Comparison of ENCODE assay signal across 35 mouse cellular contexts in genomic region chr13:43778971-43779370, GRCm38 (mm10). TPM values are rescaled to one million over a fixed set of nuclear protein-coding genes. Genes with fewer than 3 reads are reported as not detected.
A peak's percentile ranks its signal among the peaks of the same experiment; 100 is the strongest.
DNase-seq lines count a peak whose midpoint lies in the region; ATAC-seq and TF ChIP-seq lines count a peak whose summit lies in the region.
"Had no signal": no experiment of that assay in that cellular context is flagged by ENCODE, and none has a peak within 500 bp of the region (broad histone marks: within the 10 kb centered on the region; RNA-seq: fewer than 3 reads in every experiment).

No protein-coding gene starts in this region.

- H3K4me1 ChIP-seq in lung, postnatal 0 days (ENCODE audit: insufficient read depth, low read depth, low read length): peaks cover 3% of the 10 kb centered on the region; the same call in 1 of the 2 replicates
- H3K4me1 ChIP-seq in CH12.LX (ENCODE audit: control insufficient read depth in 1 of 2, insufficient read depth in 2 of 2): peaks cover 37 to 68% of the 10 kb centered on the region in 2 experiments
- H3K4me1 ChIP-seq: liver, embryonic 15.5 days had no signal

- H3K36me3 ChIP-seq in lung, postnatal 0 days (ENCODE audit: insufficient read depth, low read length): no peaks in the 10 kb centered on the region
- H3K36me3 ChIP-seq in CH12.LX (replicated peaks in 1 of 2; ENCODE audit: control insufficient read depth in 1 of 2, insufficient read depth in 1 of 2, low read length in 1 of 2): no peaks in the 10 kb centered on the region
- H3K36me3 ChIP-seq: embryonic facial prominence, embryonic 15.5 days; forebrain, embryonic 15.5 days; heart, embryonic 13.5 days; hindbrain, embryonic 10.5 days; intestine, embryonic 15.5 days; limb, embryonic 12.5 days; liver, embryonic 15.5 days had no signal

- no peak for TF ChIP-seq CTCF in lung, postnatal 0 days (IDR thresholded peaks at IDR 0.05)
- no peak for TF ChIP-seq CTCF in CH12.LX (conservative IDR thresholded peaks at IDR 0.05 in 1 of 2, IDR thresholded peaks at IDR 0.05 in 1 of 2; ENCODE audit: low read depth in 2 of 2, low read length in 2 of 2)

- no peaks in the 10 kb centered on the region for H3K79me2 ChIP-seq in CH12.LX (replicated peaks; ENCODE audit: control insufficient read depth, extremely low read depth, insufficient read depth, poor library complexity, severe bottlenecking)

- no peak overlapping the region for H3K4me3 ChIP-seq in lung, postnatal 0 days (ENCODE audit: low read depth, low read length)
- H3K4me3 ChIP-seq in CH12.LX (replicated peaks in 1 of 3; ENCODE audit: low read depth in 2 of 3, low read length in 2 of 3, poor library complexity in 1 of 3): no peak overlapping the region
- H3K4me3 ChIP-seq: embryonic facial prominence, embryonic 15.5 days; forebrain, embryonic 15.5 days; heart, embryonic 13.5 days; hindbrain, embryonic 10.5 days; intestine, embryonic 15.5 days; limb, embryonic 12.5 days; liver, embryonic 15.5 days; myocyte had no signal

- dilution Hi-C loops in CH12.LX (cut with MboI; ENCODE audit: extremely low pct_ligation_motif_present, extremely low pct_unique_long_range_greater_than_20kb, low sequenced_read_pairs): no loop called here

- no peak for ATAC-seq in lung, postnatal 0 days
- ATAC-seq in granulocyte monocyte progenitor cell, adult 5-6 weeks (replicated peaks; ENCODE audit: poor library complexity, severe bottlenecking): 0 out of 2 replicates have a peak, but pooled peaks have one; percentile 23
- ATAC-seq: activated CD4-positive, CD25-positive, alpha-beta regulatory T cell, adult 4 months; forebrain, embryonic 15.5 days; hindbrain, embryonic 16.5 days; intestine, embryonic 15.5 days; midbrain, embryonic 16.5 days had no signal

- no peaks in the 10 kb centered on the region for H3K9me3 ChIP-seq in lung, postnatal 0 days (ENCODE audit: low read length)
- H3K9me3 ChIP-seq in CH12.LX (replicated peaks; ENCODE audit: low read length): no peaks in the 10 kb centered on the region
- H3K9me3 ChIP-seq: embryonic facial prominence, embryonic 15.5 days; forebrain, embryonic 15.5 days; heart, embryonic 13.5 days; hindbrain, embryonic 10.5 days; intestine, embryonic 15.5 days; limb, embryonic 12.5 days; liver, embryonic 15.5 days had no signal

- in situ Hi-C loops in CH12.LX (cut with MboI; ENCODE audit: low pct_ligation_motif_present, low pct_unique_long_range_greater_than_20kb, low sequenced_read_pairs): no loop called here

- no peak for TF ChIP-seq RAD21 in CH12.LX (IDR thresholded peaks at IDR 0.05; ENCODE audit: low read depth, low read length)

- H3K9ac ChIP-seq in lung, postnatal 0 days (replicated peaks; ENCODE audit: low read depth): no peak overlapping the region
- peak overlapping the region; percentile 69; the same call in 1 of the 2 replicates for H3K9ac ChIP-seq in CH12.LX (ENCODE audit: insufficient read depth, low read depth)
- H3K9ac ChIP-seq: embryonic facial prominence, embryonic 15.5 days; forebrain, embryonic 15.5 days; heart, embryonic 13.5 days; intestine, embryonic 15.5 days; limb, embryonic 12.5 days; liver, embryonic 15.5 days; lung, embryonic 14.5 days had no signal

- TF ChIP-seq POLR2A in CH12.LX (IDR thresholded peaks at IDR 0.05; ENCODE audit: low read depth, low read length): no peak

- H3K27me3 ChIP-seq in lung, postnatal 0 days (replicated peaks; ENCODE audit: insufficient read depth, low read length): no peaks in the 10 kb centered on the region
- H3K27me3 ChIP-seq in CH12.LX (replicated peaks): no peaks in the 10 kb centered on the region
- H3K27me3 ChIP-seq: intestine, embryonic 15.5 days had no signal

- 50% methylated on average over 4 of the region's 4 CpGs for WGBS in lung, postnatal 0 days

- no peak for TF ChIP-seq EP300 in lung, postnatal 0 days (IDR thresholded peaks at IDR 0.05)
- peak; percentile 85 for TF ChIP-seq EP300 in CH12.LX (IDR thresholded peaks at IDR 0.05; ENCODE audit: low read length)

- DNase-seq in lung, postnatal 36 days: peak; percentile 50
- DNase-seq in lung, postnatal 0 days (ENCODE audit: low spot score): no peak
- DNase-seq in CH12.LX (ENCODE audit: extremely low read depth): peak; percentile 63
- DNase-seq in c-Kit-positive CD71-positive TER-119-positive erythroid progenitor cells, embryonic 14.5 days (ENCODE audit: low spot score): no peak
- DNase-seq in retina, embryonic 14.5 days (ENCODE audit: low spot score): no peak
- DNase-seq in gastrocnemius, postnatal 14 days: no peak
- no peak for DNase-seq in cerebellum, adult 9-11 months
- DNase-seq: adrenal gland, adult 2 months; adrenal gland, postnatal 36 days; cerebellum, adult 11 months; cerebellum, adult 9-10 months; gastrocnemius, postnatal 36 days; heart, postnatal 10 days; kidney, adult 2 months; right cerebral cortex, adult 18-20 months; spleen, adult 18-20 months; thymus, adult 18-20 months; thymus, postnatal 25 days had no signal

- H3K4me2 ChIP-seq in lung, postnatal 0 days (replicated peaks; ENCODE audit: low read depth, low read length): no peak overlapping the region
- peak overlapping the region; percentile 90 for H3K4me2 ChIP-seq in CH12.LX (ENCODE audit: insufficient read depth, low read depth, poor library complexity, severe bottlenecking)
- H3K4me2 ChIP-seq: embryonic facial prominence, embryonic 15.5 days; forebrain, embryonic 15.5 days; heart, embryonic 13.5 days; intestine, embryonic 15.5 days; limb, embryonic 12.5 days; liver, embryonic 15.5 days; lung, embryonic 14.5 days; midbrain, embryonic 11.5 days had no signal

- intact Hi-C loops in gastrocnemius, postnatal 14 days (cut with DNase I; ENCODE audit: low total_unique reads): no loop called here

- no peak overlapping the region for H3K27ac ChIP-seq in lung, postnatal 0 days (ENCODE audit: low read length)
- H3K27ac ChIP-seq in CH12.LX (ENCODE audit: insufficient read depth, low read depth): peak overlapping the region; percentile 100
- H3K27ac ChIP-seq: embryonic facial prominence, embryonic 15.5 days; forebrain, embryonic 15.5 days; heart, embryonic 13.5 days; intestine, embryonic 15.5 days; kidney, postnatal 0 days; limb, embryonic 12.5 days; liver, embryonic 15.5 days; stomach, postnatal 0 days had no signal

TF ChIP-seq in CH12.LX, 34 proteins besides CTCF, POLR2A, EP300 and RAD21 (continues in another document):
- no peak for TF ChIP-seq USF1 (IDR thresholded peaks at IDR 0.05; ENCODE audit: low read depth, low read length)
- TF ChIP-seq E2F4 (IDR thresholded peaks at IDR 0.05; ENCODE audit: insufficient replicate concordance, low read depth, low read length): no peak
- TF ChIP-seq JUND (conservative IDR thresholded peaks at IDR 0.05; ENCODE audit: low read depth, low read length): no peak; the same call in 1 of the 2 replicates
- TF ChIP-seq SIN3A (IDR thresholded peaks at IDR 0.05; ENCODE audit: low read length): peak; percentile 37; the same call in 1 of the 2 replicates
- no peak for TF ChIP-seq RCOR1 (conservative IDR thresholded peaks at IDR 0.05; ENCODE audit: low read depth, low read length)
- TF ChIP-seq MYC (IDR thresholded peaks at IDR 0.05; ENCODE audit: low read depth, low read length): 0 out of 2 replicates have a peak, but pooled peaks have one; percentile 41
- TF ChIP-seq KAT2A (IDR thresholded peaks at IDR 0.05; ENCODE audit: insufficient replicate concordance, low read length): no peak
- no peak for TF ChIP-seq CHD2 (IDR thresholded peaks at IDR 0.05; ENCODE audit: low read length)
- no peak for TF ChIP-seq ZKSCAN1 (IDR thresholded peaks at IDR 0.05; ENCODE audit: borderline replicate concordance, low read depth, low read length)
- TF ChIP-seq PAX5 (IDR thresholded peaks at IDR 0.05; ENCODE audit: low read length): no peak
- no peak for TF ChIP-seq SMC3 (IDR thresholded peaks at IDR 0.05; ENCODE audit: low read depth, low read length)
- TF ChIP-seq MEF2A (IDR thresholded peaks at IDR 0.05; ENCODE audit: borderline replicate concordance, low read depth, low read length): peak; percentile 50; the same call in 1 of the 2 replicates
- TF ChIP-seq ELF1 (IDR thresholded peaks at IDR 0.05; ENCODE audit: low read depth, low read length): no peak
- no peak for TF ChIP-seq JUN (IDR thresholded peaks at IDR 0.05; ENCODE audit: insufficient read depth, low read depth, low read length)
- TF ChIP-seq GABPA (IDR thresholded peaks at IDR 0.05; ENCODE audit: insufficient replicate concordance, low read depth, low read length): no peak
- peak; percentile 66 for TF ChIP-seq IRF4 (IDR thresholded peaks at IDR 0.05; ENCODE audit: low read depth, low read length)
- TF ChIP-seq MXI1 (IDR thresholded peaks at IDR 0.05; ENCODE audit: low read depth, low read length): no peak; the same call in 1 of the 2 replicates
- no peak for TF ChIP-seq MAX (IDR thresholded peaks at IDR 0.05; ENCODE audit: low read length)
- TF ChIP-seq HCFC1 (IDR thresholded peaks at IDR 0.05; ENCODE audit: low read depth, low read length): no peak; the same call in 1 of the 2 replicates
- TF ChIP-seq TCF12 (IDR thresholded peaks at IDR 0.05; ENCODE audit: low read depth, low read length): peak; percentile 49; the same call in 1 of the 2 replicates
- TF ChIP-seq ZMIZ1 (IDR thresholded peaks at IDR 0.05; ENCODE audit: low read depth, low read length): no peak
- 0 out of 2 replicates have a peak, but pooled peaks have one; percentile 15 for TF ChIP-seq MAZ (IDR thresholded peaks at IDR 0.05; ENCODE audit: low read depth, low read length)
- no peak for TF ChIP-seq NRF1 (IDR thresholded peaks at IDR 0.05; ENCODE audit: low read depth, low read length)
- no peak for TF ChIP-seq UBTF (IDR thresholded peaks at IDR 0.05; ENCODE audit: low read depth, low read length)
- no peak for TF ChIP-seq NELFE (IDR thresholded peaks at IDR 0.05; ENCODE audit: low read depth, low read length)
- no peak for TF ChIP-seq USF2 (conservative IDR thresholded peaks at IDR 0.05; ENCODE audit: low read depth, low read length)
- TF ChIP-seq CHD1 (IDR thresholded peaks at IDR 0.05; ENCODE audit: low read depth, low read length): 0 out of 2 replicates have a peak, but pooled peaks have one; percentile 57
- TF ChIP-seq ETS1 (conservative IDR thresholded peaks at IDR 0.05; ENCODE audit: low read depth, low read length): peak; percentile 40
- no peak; the same call in 1 of the 2 replicates for TF ChIP-seq TBP (conservative IDR thresholded peaks at IDR 0.05; ENCODE audit: low read depth, low read length)

RNA-seq across cellular contexts. Expression of gene Cd83, which starts 5.6 kb away (rescaled TPM):
- polyA plus RNA-seq in lung, postnatal 0 days (2015; fragmentation: Nextera tagmentation; extraction: Ambion mirVana): 19.0 and 30.7 TPM in 2 replicates
- total RNA-seq in CH12.LX (2012; rRNA removed) (103 and 129 TPM in 2 replicates), CH12.LX (2014; rRNA removed) (298 and 307 TPM in 2 replicates)
- 106 and 109 TPM in 2 replicates for polyA plus RNA-seq in CH12.LX (2012; ENCODE audit: insufficient read length, low read depth)
- total RNA-seq in granulocyte monocyte progenitor cell, adult 5-6 weeks (2014; fragmentation: Nextera tagmentation): not detected in 2 replicates
- total RNA-seq in granulocyte monocyte progenitor cell, adult 5-6 weeks (2017): 0.43 TPM in 1 of 2 replicates, not detected in the other
- 1 to 10 TPM in 1 of 2 experiments, under 1 TPM in 1; 0.73 to 1.8 TPM for total RNA-seq in gastrocnemius, postnatal 14 days (2021)
- polyA plus RNA-seq: C2C12, myocyte had no signal

Comparison
In these comparisons a context has a peak if more than half of its experiments do, and no peak if none do; other contexts are left out.
1. DNase-seq: peak in lung, postnatal 36 days (single experiment) and CH12.LX (single experiment); none in lung, postnatal 0 days (single experiment), c-Kit-positive CD71-positive TER-119-positive erythroid progenitor cells, embryonic 14.5 days (single experiment), retina, embryonic 14.5 days (single experiment), gastrocnemius, postnatal 14 days (single experiment) and cerebellum, adult 9-11 months (single experiment).
2. RNA of gene Cd83, which starts 5.6 kb away (total RNA-seq): 103 to 307 TPM in CH12.LX; 0.73 to 1.8 TPM in gastrocnemius, postnatal 14 days and 0.43 TPM in granulocyte monocyte progenitor cell, adult 5-6 weeks; every median in the first group is over 10 times any median in the second.